Mouse (Mus musculus): ENCODE measurements around the gene RPS10-NUDT3. TPM values are rescaled to one million over a fixed set of nuclear protein-coding genes. Genes with fewer than 3 reads are reported as not detected.

RPS10-NUDT3 gene
- polyA plus RNA-seq, 1 experiment from 2014 or later, result not detected

DNA sequence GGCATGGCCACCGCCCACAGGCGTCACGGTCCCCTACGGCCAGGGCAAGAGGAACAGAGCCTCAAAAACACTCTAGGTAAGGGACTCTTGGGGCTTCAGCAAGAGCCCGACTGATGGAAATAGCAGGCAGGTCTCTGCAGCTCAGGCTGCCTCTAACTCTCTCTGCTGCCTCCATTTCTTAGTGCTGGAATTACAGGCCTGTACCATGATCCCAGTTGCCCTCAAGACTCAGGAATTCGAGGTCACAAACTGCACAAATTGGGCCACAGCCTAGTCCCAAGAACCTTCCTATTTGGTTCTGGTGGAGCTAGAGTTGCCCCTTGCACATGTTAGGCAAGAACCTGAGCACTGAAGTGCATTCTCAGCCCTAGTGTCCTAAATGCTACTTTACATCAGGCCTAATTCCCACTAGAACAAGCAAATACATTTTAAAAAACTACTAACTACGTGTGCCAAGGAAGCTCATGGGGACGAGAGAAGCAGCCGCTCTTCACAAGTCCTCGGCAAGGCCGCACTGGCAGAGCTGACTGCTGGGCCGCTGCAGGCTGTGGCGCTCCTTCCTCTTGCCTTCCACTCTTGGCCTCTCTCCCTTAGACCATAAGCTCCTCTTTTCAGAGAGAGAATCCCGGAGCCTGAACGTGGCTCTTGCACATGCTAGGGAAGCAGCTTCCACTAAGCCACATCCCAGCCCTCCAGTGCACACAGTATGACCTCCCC is 39.2 kb downstream of the RPS10-NUDT3 start:
- WGBS, result 92% methylated on average over 15 of the region's 15 CpGs
- H3K36me3 ChIP-seq (replicated peaks), result peaks cover 68% of the 10 kb centered on the region
- no peak overlapping the region for H3K27ac ChIP-seq

DNA sequence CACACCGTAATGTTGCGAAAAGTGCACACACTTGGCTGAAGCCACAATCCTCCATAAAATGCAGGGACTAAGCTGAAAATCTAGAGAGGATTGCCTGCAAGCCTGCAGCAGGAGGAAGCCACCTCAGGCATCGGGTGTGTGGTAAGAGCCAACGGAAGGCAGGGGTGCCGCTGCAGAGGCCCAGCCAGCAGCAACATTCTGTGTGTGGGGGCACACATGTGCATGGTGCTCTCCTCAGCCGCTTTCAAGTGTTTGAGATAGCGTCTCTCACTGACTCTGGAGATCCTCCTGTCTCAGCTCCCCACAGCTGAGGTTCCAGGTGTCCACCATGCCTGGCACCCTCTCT is 42.5 kb downstream of the RPS10-NUDT3 start:
- no peak overlapping the region for H3K4me3 ChIP-seq
- 99% methylated on average over 7 of the region's 7 CpGs for WGBS
- no peaks in the 10 kb centered on the region for H3K9me3 ChIP-seq
- peaks cover 98% of the 10 kb centered on the region for H3K36me3 ChIP-seq (replicated peaks)
- H3K4me1 ChIP-seq, result peaks cover 11% of the 10 kb centered on the region
- no peak for DNase-seq (ENCODE audit: extremely low spot score, low spot score)
- H3K27me3 ChIP-seq (ENCODE audit: poor library complexity, severe bottlenecking), result no peaks in the 10 kb centered on the region
- no peak overlapping the region for H3K27ac ChIP-seq

More for the DNA sequence above, 39.2 kb downstream of the RPS10-NUDT3 start:
- H3K4me3 ChIP-seq, result no peak overlapping the region
- H3K27me3 ChIP-seq (ENCODE audit: poor library complexity, severe bottlenecking), result no peaks in the 10 kb centered on the region
- no peak for DNase-seq (ENCODE audit: extremely low spot score, low spot score)
- H3K9me3 ChIP-seq, result no peaks in the 10 kb centered on the region
- H3K4me1 ChIP-seq, result peaks cover 12% of the 10 kb centered on the region

DNA sequence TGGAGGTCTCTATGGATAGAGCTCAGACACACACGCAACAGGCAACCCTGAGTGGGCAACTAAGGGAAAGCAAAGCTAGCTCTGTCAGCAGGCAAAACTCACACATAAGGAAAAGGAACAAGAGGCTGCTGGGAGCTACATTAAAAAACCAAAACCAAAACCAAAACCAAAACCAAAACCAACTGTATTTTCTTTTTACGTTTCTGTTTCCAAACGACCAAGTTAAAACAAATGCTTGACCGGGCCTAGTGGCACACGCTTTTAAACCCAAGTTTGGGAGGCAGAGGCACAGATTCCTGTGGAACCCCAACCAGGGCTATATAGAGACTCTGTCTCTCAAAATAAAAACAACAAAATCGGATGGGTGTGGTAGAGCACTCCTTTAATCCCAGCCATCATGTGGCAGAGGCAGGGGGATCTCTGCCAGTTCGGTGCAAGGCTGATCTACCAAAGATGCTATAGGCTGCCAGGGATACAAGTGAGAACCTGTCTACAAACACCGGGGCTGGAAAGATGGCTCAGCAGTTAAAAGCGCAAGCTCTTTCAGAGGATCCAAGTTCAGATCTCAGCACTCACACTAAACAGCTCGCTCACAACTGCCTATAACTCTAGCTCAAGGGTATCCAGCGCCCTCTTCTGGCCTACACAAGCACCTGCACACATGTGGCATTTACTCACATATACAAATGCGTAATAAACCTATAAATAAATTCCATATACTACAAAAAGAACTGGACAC is 43.0 kb downstream of the RPS10-NUDT3 start:
- Histone ChIP-seq H3K27me3 (ENCODE audit: poor library complexity, severe bottlenecking) (no peaks in the 10 kb centered on the region), H3K36me3 (replicated peaks) (peaks cover 98% of the 10 kb centered on the region), H3K27ac (no peak overlapping the region), H3K4me1 (peaks cover 15% of the 10 kb centered on the region), H3K9me3 (no peaks in the 10 kb centered on the region), H3K4me3 (no peak overlapping the region)
- 90% methylated on average over 12 of the region's 12 CpGs for WGBS
- no peak for DNase-seq (ENCODE audit: extremely low spot score, low spot score)

DNA sequence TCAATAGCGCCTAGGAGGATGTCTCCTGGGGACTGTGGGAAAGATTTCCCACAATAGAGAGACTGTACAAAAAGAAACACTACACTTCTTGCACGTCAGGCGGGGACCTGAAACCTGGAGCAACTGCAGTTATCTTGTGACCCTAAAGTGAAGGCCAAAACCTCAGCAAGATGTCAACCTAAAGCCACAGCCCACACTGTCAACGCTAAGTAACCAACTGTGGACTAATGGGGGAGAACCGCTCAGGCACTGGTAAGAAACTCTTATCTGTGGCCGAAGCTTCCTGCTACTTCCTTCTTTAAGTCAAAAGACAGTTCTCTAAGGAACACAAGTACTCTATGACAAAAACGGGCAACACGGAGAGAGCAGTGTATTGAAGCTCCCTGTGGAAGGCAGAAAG is 46.8 kb downstream of the RPS10-NUDT3 start:
- peaks cover 99% of the 10 kb centered on the region for H3K36me3 ChIP-seq (replicated peaks)
- no peaks in the 10 kb centered on the region for H3K27me3 ChIP-seq (ENCODE audit: poor library complexity, severe bottlenecking)
- DNase-seq (ENCODE audit: extremely low spot score, low spot score), result no peak
- H3K4me3 ChIP-seq, result no peak overlapping the region
- H3K4me1 ChIP-seq, result peaks cover 9% of the 10 kb centered on the region; the same call in 1 of the 2 replicates
- no peaks in the 10 kb centered on the region for H3K9me3 ChIP-seq
- H3K27ac ChIP-seq, result no peak overlapping the region
- 92% methylated on average over 8 of the region's 8 CpGs for WGBS

DNA sequence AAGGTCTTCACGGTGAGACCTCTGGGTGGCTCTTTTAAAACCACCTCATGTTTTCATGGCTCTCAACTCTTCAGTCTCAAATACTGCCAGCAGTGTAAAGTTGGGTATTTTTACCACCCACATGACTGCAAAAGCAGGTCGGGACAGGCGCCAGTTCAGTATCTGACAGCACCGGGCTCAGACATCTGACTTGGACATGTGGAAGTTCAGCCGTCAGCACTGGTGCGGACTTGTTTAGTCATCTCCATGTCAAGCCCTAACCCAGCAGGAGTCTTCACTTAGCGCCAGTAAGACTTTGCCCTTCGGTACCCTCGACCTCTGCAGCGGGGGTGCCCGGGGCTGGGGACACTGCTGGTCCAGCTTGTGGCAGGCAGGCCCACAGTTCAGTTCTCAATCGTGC is 47.8 kb downstream of the RPS10-NUDT3 start:
- 92% methylated on average over 12 of the region's 12 CpGs for WGBS
- H3K4me3 ChIP-seq, result no peak overlapping the region
- H3K27ac ChIP-seq, result no peak overlapping the region
- no peaks in the 10 kb centered on the region for H3K27me3 ChIP-seq (ENCODE audit: poor library complexity, severe bottlenecking)
- no peak for DNase-seq (ENCODE audit: extremely low spot score, low spot score)
- H3K36me3 ChIP-seq (replicated peaks), result peaks cover 99% of the 10 kb centered on the region
- H3K4me1 ChIP-seq, result peaks cover 9% of the 10 kb centered on the region; the same call in 1 of the 2 replicates
- no peaks in the 10 kb centered on the region for H3K9me3 ChIP-seq

DNA sequence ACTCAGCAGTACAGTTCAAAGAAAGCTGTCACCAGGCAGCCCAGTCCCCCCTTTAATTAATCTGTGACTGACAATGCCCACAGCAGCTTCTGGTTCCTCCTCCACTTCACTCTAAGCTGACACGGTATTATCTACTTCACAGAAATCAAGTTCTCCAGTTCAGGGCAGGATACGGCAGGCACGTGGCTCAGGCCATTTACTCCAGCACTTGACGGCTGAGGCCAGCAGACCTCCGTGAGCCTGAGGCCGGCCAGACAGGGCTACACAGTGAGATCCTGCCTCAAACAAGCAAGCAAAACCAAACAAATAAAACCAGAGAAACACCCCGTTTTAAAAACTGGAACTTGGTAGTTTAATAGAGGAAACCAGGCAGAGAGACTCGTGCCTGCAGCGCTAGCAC is 48.4 kb downstream of the RPS10-NUDT3 start:
- no peak overlapping the region for H3K4me3 ChIP-seq
- H3K4me1 ChIP-seq, result peaks cover 9% of the 10 kb centered on the region; the same call in 1 of the 2 replicates
- no peak overlapping the region for H3K27ac ChIP-seq
- WGBS, result 85% methylated on average over 9 of the region's 9 CpGs
- H3K36me3 ChIP-seq (replicated peaks), result peaks cover 99% of the 10 kb centered on the region
- DNase-seq (ENCODE audit: extremely low spot score, low spot score), result no peak
- H3K27me3 ChIP-seq (ENCODE audit: poor library complexity, severe bottlenecking), result no peaks in the 10 kb centered on the region
- H3K9me3 ChIP-seq, result no peaks in the 10 kb centered on the region

DNA sequence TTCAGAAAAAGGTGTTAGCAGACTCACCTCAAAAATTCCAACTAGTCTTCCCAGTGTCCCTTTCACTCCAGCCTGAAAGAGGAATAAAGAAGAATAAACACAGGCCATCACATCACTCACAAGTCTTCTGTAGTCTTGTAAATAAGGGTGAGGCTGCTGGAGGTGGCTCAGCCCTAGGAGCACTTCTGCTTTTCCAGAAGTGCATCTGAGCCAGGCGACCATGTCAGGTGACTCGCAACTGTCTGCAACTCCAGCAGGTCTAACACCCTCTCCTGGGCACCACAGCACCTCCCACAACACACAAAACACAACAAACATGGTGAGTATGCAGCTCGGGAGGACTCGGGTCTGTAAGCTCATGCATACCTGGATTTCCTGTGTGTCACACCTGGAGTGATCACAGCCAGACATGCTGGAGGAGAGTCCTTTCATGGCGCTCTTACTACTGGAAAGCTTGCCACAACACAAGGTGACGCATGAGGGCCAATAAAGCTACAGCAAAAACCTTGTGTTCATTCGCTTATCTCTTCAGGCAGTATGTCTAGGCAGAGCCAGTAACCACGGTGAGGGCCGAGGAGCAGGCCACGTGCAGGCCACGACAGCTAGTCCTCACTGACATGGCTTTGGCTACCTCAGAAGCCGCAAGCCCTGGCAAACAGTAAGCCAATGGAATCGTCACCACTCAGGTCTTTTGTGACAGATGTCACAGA is 51.7 kb downstream of the RPS10-NUDT3 start:
- Histone ChIP-seq H3K27me3 (ENCODE audit: poor library complexity, severe bottlenecking) (no peaks in the 10 kb centered on the region), H3K9me3 (no peaks in the 10 kb centered on the region), H3K4me1 (peaks cover 9% of the 10 kb centered on the region; the same call in 1 of the 2 replicates), H3K4me3 (no peak overlapping the region), H3K36me3 (replicated peaks) (peaks cover 99% of the 10 kb centered on the region), H3K27ac (no peak overlapping the region)
- DNase-seq (ENCODE audit: extremely low spot score, low spot score), result no peak
- 95% methylated on average over 13 of the region's 13 CpGs for WGBS

DNA sequence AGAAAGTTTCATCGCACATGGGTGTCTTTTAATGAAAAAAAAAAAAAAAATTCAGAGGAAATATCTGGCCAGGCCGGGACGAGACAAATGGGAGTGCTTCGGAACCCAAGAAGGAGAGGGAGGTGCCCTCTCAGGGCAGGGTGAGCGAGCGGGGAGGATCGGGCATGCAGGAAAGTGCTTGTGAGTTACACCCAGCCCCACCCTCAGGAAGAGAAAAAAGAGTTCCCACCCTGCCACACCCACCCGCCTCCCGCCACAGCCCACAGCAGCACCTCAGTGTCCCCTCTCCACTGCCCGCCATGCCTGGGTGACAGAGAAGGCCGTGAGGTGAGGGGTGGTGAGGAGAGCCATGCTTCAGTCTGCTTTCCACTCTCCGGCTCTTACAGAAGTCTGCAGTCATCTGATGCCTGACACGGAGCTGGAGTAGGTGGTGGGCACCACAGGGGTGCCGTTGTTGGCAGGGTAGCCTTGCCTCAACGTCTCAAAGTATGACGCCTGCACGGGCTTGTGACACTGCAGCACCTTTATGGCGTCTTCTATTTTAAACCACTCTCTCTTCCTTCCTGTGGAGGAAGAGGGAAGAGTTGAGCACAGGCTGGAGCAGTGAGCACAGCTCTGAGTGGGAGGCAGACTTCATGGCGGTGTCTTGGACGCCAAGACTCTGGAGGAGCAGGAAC is 54.5 kb downstream of the RPS10-NUDT3 start:
- 92% methylated on average over 20 of the region's 20 CpGs for WGBS
- H3K36me3 ChIP-seq (replicated peaks), result peaks cover 98% of the 10 kb centered on the region

DNA sequence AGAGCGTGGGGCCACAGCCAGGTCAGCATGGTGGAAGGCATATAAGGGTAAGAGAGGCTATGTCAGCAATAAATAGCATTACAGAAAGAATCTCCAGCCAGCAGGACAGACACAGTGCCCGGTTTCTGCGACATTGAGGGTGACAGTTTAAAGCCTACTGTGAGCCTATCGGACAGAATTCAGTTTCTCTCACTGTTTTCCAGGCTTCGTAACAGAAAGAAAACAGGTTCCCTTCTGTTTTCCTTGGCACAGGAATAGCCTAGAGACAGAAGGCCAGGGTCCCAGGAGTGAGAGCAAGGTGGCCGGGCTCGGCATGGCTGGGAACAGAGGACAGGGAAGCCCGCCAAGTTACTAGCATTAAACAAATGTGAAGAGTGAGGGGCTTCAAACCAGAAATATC is 55.2 kb downstream of the RPS10-NUDT3 start:
- DNase-seq (ENCODE audit: extremely low spot score, low spot score), result no peak
- Histone ChIP-seq H3K36me3 (replicated peaks) (peaks cover 98% of the 10 kb centered on the region), H3K4me3 (no peak overlapping the region), H3K27ac (no peak overlapping the region), H3K4me1 (no peaks in the 10 kb centered on the region), H3K27me3 (ENCODE audit: poor library complexity, severe bottlenecking) (no peaks in the 10 kb centered on the region), H3K9me3 (no peaks in the 10 kb centered on the region)
- WGBS, result 95% methylated on average over 8 of the region's 8 CpGs

More for the DNA sequence above, 54.5 kb downstream of the RPS10-NUDT3 start:
- no peaks in the 10 kb centered on the region for H3K27me3 ChIP-seq (ENCODE audit: poor library complexity, severe bottlenecking)
- DNase-seq (ENCODE audit: extremely low spot score, low spot score), result no peak
- no peaks in the 10 kb centered on the region for H3K9me3 ChIP-seq
- H3K4me3 ChIP-seq, result no peak overlapping the region
- no peaks in the 10 kb centered on the region for H3K4me1 ChIP-seq
- no peak overlapping the region for H3K27ac ChIP-seq

DNA sequence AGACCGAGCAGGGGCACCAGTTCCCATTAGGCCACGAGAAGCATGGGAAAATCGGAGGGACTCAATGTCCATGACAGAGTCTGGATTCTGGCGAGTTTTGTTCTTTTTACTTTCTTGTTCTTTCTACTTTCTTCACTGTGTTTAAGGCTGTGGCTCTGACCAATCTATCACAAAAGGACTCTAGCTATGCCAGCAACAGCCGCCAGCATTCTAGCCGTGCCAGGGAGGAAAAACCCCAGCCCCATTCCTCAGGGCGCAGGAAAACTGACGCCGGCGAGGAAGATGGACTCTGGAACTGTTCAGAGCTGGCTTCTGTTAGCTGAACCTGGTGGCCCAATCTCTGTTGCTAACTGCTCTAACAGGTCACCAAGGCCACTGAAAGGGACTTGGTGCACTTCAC is 56.5 kb downstream of the RPS10-NUDT3 start:
- WGBS, result 94% methylated on average over 10 of the region's 10 CpGs
- H3K27ac ChIP-seq, result no peak overlapping the region
- no peak for DNase-seq (ENCODE audit: extremely low spot score, low spot score)
- H3K4me3 ChIP-seq, result no peak overlapping the region
- H3K27me3 ChIP-seq (ENCODE audit: poor library complexity, severe bottlenecking), result no peaks in the 10 kb centered on the region
- H3K9me3 ChIP-seq, result no peaks in the 10 kb centered on the region
- H3K36me3 ChIP-seq (replicated peaks), result peaks cover 97% of the 10 kb centered on the region
- no peaks in the 10 kb centered on the region for H3K4me1 ChIP-seq

DNA sequence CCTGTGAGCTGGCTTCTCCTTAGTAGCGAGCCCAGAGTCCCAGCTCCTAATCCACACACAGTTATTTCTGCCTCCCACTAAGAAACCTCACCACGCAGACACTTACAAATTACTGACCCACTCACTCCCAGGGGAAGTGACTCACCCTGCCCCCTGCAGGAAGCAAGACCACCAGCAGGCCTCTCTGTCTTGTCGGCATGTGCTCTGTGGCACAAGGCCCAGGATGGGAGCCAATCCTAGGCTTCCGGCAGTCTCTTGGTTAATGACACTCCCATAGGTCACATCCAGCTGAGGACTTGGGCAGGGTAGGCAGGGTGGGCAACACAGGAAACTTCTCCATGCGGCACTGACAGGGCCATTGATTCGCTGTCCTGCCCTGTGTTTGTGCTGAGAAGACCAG is 57.6 kb downstream of the RPS10-NUDT3 start:
- H3K4me1 ChIP-seq, result no peaks in the 10 kb centered on the region
- H3K36me3 ChIP-seq (replicated peaks), result peaks cover 96% of the 10 kb centered on the region
- H3K27me3 ChIP-seq (ENCODE audit: poor library complexity, severe bottlenecking), result no peaks in the 10 kb centered on the region
- 82% methylated on average over 6 of the region's 6 CpGs for WGBS
- no peaks in the 10 kb centered on the region for H3K9me3 ChIP-seq
- H3K27ac ChIP-seq, result no peak overlapping the region; the same call in 1 of the 2 replicates
- no peak overlapping the region for H3K4me3 ChIP-seq
- no peak for DNase-seq (ENCODE audit: extremely low spot score, low spot score)

DNA sequence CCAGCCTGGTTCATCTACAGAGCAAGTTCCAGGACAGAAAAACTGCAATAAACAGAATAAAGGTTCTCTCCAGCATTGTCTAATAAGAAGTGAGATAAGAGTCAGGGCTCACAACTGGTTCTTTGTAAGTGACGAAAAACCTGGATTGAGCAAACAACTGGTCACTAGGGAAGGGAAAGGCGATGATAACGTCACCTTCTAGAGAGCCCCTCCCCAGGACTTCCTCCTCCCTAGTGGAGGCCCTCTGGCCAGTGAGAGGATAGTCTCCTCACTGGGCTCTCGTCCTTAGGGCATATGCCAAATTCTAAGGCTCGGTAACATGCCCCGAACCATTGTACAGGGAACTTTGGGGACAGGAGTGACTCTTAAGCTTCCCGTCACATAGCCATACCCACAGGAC is 59.0 kb downstream of the RPS10-NUDT3 start:
- no peaks in the 10 kb centered on the region for H3K9me3 ChIP-seq
- H3K4me1 ChIP-seq, result peaks cover 2% of the 10 kb centered on the region; the same call in 1 of the 2 replicates
- WGBS, result 92% methylated on average over 7 of the region's 7 CpGs
- H3K4me3 ChIP-seq, result no peak overlapping the region
- no peak for DNase-seq (ENCODE audit: extremely low spot score, low spot score)
- H3K36me3 ChIP-seq (replicated peaks), result peaks cover 86% of the 10 kb centered on the region
- no peaks in the 10 kb centered on the region for H3K27me3 ChIP-seq (ENCODE audit: poor library complexity, severe bottlenecking)
- H3K27ac ChIP-seq, result no peak overlapping the region

Data from forebrain, embryonic 10.5 days (tissue).